Mouse (Mus musculus) thymus, postnatal 25 days (tissue): Measurements from ENCODE around the gene Egr2.

Source experiments
- DNase-seq: peaks from one replicate; pipeline ENCODE4 v3.0.0; 2022

The Egr2 gene

DNA sequence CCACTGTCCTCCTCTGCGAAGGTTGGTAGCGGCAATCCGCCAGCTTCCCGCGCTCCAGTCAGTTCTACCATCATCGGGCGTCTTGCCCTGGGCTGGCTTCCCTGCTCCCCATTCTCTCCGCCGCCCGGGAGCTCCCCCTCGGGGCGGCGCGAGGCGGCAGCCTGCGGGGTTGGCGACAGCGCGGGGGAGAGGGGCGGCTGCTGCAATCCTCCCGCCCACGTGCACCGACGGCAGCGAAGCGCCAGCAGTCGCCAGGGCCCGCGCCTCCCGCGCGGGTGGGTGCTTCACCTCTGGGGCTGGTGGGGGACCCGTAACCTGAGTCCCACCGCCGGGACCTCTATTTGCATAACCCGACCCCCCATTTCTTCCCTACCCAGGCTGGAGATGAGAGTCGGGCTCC is at the start of gene Egr2:
Gene Egr2, plus strand, starts transcription at position 220 of the 400 bp plus-strand sequence.
- DNase-seq: peak; percentile 68

DNA sequence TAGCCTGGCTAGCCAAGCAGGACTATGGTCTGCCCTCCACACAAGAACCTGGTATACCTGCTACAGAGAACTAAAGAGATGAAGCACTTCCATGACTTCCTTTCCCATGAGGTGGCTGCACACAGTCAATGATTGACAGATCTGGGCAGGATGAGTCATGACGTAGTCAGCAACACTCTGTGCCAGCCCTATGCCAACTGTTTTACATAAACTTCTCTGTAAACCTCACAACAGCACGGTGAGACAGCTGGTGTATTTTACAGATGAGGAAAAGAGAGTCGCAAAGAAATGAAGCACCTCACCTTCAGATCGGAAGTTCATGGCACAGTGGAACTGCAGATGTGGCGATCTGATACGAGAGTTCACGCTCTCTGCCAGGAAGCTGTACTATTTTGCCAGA is 47.8 kb upstream of the Egr2 start:
- DNase-seq: no peak

DNA sequence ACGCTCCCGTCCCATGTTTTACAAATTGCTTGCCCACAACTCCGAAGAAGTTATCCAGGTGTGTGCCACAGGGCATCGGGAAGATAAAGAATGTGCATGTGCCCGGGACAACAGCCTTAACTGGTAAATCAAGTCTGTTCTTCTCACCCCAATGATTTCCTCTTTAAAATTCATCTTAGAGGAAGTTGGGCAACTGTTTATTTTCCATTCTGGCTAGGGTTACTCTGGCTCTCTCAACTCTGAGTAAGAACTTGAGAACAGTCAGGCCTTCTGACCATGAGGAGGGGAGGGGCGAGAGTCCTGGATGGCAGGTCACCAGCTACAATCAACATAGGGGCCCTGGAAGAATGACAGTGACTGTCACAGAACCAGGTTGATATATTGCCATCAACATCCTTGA is 45.4 kb upstream of the Egr2 start:
- no peak for DNase-seq

DNA sequence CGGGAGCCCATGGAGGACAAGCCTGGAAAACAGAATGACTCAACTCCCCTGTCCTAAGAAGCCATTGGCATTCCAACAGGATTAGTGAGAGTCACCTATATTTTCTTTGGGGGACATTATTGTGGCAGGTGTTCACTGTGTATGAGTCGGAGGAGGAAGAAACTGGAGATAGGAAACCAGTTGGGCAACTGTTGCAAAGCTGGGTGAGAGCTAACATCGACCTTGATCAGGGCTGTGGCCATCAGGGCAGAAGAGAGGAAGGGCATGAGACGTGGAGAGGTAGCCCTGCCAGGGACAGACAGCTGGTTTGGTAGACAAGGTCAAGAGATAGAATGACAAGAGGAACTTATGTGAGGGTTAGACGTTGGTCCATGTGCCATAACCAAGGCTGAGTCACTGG is 44.6 kb upstream of the Egr2 start:
- DNase-seq: no peak

DNA sequence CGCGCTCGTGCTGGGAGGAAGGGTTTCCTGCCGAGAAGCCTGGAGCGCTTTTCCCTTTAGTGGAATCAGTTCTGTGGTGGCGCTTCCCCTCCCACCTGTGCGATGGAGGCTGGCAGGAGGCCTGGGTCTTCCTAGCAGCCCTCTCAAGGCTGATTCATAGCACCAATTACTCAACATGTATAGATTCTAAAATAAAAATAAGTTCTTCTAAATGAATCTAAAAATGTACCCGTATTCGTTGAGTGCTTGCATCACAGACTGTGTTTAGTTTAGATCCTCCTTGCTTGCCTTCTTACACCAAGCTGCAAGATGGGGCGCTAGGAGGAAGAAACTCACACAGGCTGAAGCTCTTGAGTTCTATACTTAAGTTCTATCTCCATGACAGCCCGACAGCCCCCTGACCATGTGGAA is 43.1 kb upstream of the Egr2 start:
- DNase-seq: no peak

DNA sequence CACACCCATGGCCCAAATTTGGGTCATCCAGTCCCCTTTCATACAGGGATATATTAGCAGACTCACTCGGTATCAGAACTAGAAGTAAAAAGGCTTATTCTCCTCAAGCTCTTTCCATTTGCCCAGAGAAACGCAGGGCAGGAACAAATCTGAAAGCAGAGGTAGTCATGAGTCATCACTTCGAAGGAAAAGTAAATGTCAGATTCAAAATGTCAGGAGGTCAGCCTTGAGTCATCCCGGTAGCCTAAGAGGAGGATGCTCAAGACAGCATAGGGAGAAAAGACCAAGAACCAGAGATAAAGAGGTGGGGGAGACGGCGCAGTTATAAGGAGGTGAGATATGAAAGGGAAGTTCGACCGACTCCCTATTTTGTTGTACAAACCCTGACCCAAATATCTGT is 41.7 kb upstream of the Egr2 start:
- DNase-seq: no peak

DNA sequence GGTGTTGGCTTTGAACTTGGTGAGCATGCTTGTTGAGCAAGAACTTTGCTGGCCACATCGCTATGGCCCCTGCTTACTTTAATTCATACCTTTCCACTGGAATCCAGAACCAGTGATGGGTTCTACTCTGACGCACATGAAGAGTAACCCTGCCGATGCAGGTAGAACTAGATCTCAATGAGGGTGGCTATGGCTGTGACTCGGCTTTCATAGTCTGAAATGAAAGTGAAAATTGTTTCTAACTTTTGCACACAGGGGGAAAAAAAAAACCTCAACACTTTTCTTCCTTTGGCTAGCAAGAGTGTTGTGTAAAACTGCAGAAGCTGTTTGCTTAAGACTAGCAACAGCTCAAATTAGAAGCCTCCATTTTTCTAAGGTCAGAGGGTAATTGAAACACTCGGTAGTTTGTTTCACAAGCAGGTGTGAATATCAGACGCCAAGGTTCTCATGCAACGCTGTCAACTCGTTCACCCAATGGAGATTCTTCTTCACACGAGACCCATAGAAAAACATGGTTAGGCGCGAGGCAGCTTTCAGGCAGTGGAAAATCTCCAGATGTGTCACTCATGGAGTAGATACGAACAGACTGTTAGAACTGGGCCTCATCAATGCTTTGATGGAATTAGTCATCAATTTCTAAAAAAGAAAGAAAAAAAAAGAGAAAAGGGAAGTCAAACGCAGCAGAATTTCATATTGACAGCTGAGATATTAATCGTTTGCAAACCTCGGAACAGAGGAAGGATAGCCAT is 38.0 kb upstream of the Egr2 start:
- peak; percentile 6 for DNase-seq

DNA sequence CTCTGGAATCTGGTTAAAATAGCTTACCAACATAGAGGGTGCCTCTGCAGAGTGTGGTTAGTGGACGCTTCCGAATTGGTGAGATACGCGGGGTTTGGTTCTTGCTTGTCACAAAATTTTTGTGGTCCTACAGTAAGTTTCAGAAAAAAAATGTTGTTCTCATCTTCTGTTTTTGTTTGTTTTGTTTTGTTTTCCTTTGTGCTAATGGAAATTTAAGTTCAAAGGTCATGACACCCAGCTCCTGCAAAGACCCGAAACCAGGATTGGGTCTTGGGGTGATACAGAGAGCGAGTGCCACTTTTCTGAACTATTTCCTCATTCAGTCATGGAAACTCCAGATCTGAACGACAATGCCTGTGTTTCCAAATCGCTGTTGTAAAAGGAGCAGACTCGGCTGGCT is 37.3 kb upstream of the Egr2 start:
- no peak for DNase-seq

DNA sequence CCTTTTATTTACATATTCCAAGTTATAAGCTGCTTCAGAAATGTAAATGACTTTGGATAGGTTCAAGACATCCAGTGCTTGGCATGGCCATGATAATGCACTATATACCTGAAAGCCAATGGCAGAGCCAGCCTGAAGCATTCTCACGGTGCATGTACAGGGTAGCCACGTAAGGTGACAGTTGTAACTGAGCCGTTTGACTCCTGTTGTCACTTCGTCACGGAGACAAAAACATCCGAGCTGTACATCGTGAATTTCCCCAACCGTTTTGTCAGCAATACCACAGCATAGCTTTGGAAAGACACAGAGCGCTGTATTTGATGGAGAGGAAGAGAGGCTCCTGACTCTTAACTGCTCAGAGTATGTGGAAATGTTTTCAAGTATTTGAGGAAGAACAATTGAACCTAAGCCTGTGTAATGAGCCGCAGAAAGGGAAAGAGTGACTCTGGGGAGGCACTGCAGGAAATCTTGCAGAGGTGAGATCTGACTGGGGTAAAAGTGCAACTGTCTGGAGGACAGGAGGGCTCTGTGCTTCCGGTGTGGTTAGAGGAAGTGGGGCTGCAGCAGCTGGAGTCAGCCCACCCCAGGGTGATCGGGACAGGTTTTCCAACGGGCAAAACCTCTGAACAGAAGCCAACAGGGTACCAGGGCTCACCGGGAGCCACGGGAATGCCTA is 31.8 kb upstream of the Egr2 start:
- DNase-seq: peak; percentile 81

DNA sequence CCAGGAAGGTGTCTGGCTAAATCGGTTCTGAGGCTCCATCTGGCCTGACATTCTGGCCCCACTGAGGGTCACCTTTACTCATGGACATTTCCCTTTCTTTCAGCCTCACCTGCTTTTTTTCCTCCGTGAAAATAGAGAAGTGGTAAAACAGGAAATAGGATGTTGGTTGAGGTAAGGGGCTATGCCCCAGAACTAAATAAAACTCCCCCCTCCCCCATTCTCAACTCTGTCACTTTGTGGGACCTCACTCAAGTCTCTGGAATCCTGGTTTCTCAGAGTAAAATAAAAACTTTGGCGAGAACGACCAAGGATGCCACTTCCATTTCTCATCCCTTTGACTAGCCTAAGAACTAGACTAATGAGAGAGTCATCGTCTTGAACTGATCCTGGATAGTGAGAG is 31.2 kb upstream of the Egr2 start:
- no peak for DNase-seq

DNA sequence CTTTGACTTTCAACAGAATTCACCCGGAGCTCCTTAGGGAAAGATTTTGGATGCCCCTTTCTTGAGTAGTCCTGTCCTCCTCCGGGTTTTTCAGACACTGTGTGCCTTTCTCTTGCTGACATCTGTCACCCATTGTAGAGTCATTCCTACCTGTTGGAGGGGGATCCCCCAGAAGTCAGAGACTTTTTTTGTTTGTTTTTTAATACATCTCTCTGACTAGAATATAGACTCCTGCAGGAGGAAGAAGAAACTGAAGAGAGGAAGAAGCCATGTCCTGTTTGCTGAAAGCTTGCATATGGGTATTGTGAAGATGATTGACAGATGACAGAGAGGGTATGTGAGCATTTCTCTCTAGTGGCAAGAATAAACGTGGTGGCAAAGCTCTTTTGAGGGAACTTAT is 30.0 kb upstream of the Egr2 start:
- no peak for DNase-seq

DNA sequence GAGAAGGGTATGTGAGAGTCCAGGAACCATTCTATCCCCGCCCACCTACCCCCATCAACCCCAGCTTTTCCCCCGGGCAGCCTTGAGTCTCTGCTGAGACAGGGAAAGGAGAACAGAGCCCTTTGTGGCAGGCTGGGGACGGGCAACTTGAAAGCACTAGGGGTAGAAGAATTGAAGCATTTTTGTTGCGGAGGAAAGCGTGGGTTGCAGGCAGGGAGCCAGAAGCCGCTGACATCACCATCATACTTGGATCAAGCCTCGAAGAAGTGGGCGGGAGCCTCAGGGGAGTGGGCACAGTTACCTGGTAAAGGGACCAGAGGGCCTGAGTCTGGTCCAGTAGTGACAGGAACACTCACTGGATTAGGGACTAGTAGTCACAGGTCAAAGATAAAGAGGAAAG is 23.1 kb upstream of the Egr2 start:
- peak; percentile 9 for DNase-seq

DNA sequence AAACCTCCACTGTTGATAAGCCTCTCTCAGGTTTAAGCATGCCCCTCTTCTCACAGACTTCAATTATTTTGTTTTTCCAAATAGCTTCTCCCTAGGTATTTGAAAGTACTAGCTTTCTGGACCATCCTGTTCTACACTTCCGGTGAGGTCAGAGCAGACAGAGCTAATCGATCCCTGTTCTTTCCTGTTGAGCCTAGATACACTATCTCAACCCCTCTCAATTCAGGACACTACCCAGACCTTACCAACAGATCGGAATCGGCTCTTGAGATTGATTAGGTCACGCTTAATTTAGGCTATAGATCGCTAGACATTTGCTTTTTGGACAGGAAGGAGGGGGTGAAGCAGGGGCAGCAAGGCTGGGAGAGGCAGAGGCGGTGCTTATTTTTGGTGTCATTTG is 22.4 kb upstream of the Egr2 start:
- no peak for DNase-seq

DNA sequence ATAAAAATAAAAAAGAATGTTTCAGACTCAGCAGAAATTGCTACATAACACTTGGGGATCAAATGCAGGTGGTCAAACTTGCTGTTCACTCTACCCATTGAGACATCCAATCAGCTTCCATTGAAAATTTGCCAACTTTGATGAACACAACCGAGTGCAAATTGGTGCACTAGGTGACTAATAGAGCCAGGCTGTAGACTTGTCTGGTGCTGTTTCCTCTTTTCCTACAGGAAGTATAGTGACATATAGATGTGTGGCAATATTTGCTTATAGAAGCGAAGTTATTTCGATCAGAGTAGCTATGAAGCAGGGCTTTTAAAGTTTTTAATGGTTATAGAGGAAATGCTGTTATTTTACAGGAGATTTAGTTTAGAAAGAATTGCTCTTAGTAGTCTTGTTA is 16.5 kb upstream of the Egr2 start:
- no peak for DNase-seq

DNA sequence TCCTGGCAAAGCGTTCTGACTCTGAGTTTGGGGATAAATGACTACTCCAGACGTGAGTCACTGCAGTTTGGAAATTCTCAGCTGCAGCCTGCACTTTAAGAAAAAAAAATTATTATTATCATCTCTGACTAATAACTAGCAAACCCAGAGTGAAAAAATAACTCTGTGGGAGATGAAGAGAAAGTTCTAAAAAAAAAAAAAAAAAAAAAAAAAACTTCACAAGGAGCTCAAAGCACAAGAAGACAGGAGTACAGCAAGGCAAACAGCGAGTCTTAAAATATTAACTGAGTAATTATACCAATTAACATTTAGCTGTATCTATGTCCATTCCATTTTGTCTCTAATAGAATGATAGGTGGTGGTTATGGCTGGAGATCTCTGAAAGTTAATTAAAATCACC is 11.1 kb upstream of the Egr2 start:
- no peak for DNase-seq

DNA sequence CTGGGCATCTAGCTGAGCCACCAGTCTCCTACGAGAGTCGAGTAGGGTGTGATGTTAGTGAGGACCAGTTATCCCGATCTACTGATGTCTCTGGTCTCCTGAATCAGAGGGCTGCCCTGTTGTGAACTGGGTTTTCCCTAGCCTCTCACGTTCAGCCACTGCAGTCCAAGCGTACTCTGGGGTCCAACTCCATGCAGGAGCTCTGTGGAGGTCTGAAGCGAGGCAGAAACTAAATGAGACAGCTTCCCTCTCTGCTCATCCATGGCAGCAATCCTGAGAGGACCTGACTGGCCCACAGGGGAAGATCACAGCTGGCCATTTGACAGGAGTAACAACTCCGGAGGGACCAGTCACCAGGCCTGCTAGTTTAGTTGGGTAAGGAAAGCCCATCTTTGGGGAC is 10.6 kb upstream of the Egr2 start:
- DNase-seq: no peak

DNA sequence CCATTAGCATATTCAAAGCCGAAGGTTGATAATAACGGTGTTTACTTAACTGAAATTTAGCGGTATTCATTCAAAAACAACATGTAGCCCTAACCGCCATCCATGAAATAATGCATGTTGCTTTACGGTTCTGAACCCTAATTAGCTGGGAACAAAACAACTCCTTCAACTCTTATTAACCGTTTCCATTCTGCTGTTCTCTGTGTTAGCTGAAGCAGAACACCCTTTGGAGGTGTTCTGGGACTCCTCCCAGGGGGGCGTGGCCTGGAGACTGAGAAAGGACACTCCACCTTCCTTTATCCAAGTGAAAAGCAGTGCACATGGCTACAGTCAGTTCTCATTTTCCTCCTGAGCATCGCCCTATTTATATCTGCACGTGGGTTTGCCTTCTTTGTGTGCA is 8.8 kb upstream of the Egr2 start:
- DNase-seq: no peak

DNA sequence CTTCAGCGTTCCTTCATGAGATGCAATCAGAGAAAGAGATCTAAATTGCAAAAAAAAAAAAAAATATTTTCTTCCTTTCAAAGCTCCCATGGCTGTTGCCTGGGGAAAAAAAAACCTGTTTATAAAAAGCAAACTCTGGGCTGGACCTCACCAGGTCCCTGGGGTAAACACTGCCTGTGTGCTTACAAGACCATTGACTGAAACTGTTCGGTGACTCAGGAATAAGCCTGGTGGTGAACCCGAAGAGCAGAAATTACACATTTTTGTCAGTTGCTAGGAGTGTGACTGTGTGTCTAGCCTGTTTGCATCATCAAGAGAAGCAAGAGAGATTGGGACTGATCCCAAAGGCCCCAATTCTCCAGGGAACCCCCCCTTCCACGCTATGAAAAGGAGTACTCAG is 5.5 kb upstream of the Egr2 start:
- DNase-seq: no peak

DNA sequence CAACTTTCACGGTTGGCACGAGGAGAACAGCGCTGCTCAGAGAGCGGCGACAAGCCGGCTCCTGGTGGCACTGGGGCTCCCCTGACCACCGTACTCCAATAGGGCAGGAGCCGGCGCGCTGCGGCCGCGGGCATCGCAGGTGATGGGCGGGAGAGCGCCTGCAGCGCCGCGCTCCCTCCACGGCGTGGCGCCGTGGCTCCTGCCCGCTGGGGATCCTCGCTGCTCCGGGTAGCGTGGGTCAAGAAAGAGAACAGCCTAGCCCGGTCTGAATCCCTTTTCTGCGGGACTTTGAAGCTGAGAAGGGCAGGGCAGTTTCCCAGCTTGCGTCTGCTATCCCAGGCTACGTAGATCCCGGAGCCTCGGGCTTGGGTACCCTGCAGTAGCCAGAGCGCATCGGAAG is 697 bp downstream of the Egr2 start:
- DNase-seq: peak; percentile 79

DNA sequence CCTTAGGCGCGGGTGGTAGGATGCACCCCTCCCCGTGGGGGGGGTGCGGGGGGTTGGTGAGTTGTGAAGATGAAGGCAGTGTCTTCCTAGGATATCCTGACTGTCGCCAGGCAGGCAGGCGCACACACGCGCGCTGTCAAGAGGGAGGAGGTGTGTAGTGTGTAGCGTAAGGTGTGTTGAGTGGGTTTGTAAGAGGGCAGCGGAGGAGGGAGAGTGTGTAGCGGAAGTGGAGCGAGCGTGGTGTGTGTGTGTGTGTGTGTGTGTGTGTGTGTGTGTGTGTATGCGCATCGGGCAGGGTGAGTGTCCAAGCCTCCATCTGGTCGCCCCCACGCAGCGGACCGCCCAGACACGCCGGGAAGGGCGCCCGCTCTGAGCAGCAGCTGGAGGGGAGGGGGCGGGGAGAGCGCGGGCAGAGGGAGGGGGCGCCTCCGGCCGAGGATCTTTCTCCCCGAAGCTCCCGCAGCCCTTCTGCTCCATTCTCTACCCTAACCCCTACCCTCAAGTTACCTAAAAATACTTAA is 1.4 kb downstream of the Egr2 start:
- DNase-seq: peak; percentile 67

DNA sequence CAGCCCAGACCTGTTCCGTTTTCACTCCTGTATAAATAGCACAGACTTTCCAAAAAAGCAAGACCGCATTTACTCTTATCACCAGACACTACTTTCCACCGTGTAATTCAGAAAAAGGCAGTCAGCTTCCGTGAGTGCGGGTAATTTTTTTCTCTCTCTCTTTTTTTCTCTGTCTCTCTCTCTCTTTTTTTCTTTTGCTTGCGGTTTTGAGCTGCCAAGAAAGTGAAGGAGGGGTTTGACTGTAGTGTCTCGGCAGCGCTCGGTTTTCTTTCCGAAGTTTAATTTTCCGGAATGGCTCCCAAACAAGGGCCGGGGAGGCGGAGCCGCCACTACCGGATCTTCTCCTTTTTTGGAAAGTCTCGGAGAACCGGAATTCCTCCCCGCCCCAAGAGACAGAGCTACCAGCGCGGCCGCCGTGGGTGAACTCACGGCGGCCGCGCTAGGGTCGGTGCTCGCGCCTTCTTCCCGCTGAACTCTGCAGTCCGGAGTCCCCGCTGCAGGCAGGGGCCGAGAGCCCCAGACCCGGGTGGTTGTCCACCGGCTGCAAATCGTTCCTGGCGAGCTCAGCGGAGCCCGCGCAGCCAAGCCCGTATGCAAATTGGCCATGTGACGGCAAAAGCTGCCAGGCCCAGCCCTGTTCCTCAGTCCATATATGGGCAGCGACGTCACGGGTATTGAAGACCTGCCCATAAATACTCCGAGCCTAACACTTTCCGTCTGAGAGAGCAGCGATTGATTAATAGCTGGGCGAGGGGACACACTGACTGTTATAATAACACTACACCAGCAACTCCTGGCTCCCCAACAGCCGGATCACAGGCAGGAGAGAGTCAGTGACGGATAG is 2.1 kb downstream of the Egr2 start:
- peak; percentile 94 for DNase-seq

DNA sequence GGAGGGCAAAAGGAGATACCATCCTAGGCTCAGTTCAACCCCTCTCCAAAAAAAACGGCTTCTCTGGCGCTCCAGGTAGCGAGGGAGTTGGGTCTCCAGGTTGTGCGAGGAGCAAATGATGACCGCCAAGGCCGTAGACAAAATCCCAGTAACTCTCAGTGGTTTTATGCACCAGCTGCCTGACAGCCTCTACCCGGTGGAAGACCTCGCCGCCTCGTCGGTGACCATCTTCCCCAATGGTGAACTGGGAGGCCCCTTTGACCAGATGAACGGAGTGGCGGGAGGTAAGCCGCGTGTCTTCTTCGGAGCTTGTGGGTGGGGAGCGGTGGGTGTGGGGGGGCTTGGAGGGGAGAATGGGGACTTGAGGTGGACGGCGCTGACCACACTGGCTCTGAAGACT is 2.8 kb downstream of the Egr2 start:
- peak; percentile 16 for DNase-seq

DNA sequence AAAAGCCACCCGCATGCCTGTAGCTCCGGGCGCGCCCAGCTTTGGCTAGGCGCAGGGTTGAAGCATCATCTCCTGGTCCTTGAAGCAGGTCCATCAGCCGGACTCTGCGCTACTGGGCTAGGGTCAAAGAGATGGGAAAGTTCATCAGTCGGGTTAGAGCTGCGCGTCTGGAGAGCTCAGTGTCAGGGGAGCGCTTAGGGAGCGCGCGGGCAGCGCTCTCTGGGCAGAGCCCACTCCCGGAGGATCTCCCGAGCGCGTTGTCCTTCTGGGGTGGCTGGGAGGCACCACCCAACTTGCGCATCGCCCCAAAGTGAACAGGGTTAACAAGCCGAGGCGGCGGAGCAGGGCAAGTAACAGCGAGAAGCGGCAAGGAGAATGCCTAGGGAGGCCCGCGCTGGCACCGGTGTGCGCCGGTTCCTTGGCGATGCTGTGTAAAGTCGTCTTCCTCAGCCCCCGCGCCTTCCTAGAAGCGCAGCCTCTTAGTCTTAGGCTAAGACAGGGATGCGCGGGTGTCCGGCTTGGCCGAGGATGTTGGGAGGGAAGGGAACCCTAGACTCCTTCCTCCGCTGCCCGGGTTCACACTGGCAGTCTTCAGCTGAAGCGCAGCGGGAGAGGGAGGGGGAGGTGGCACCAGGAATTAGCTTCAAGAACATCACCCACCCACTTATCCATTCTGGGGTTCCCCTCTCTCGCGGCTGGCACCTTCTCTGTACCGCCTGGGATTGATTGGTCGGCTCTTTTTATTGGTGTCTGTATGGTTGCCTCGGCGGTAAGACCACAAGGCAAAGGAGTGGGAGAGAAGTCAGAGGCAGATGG is 3.5 kb downstream of the Egr2 start:
- DNase-seq: peak; percentile 23
